Mouse (Mus musculus) liver (tissue): ENCODE data around the gene Slc35c2.
A peak's percentile ranks its signal among the peaks of the same experiment; 100 is the strongest.

Source experiments
- DNase-seq: peaks from one replicate; pipeline ENCODE4 v3.0.0-alpha.2; 2020; ENCODE audit warnings: mixed read lengths

The Slc35c2 gene

GRCm38 (mm10) chr2:165311577-165311976 lies 23.9 kb upstream of the Slc35c2 start:
- no peak for DNase-seq

- DNase-seq = no peak
These were observed 23.3 kb upstream of the Slc35c2 start for GRCm38 (mm10) chr2:165310818-165311425.

GRCm38 (mm10) chr2:165307801-165308200 lies 20.1 kb upstream of the Slc35c2 start:
- DNase-seq = no peak

- no peak for DNase-seq
These were observed 17.8 kb upstream of the Slc35c2 start for GRCm38 (mm10) chr2:165305438-165305837.

- DNase-seq = no peak
These were observed 17.1 kb upstream of the Slc35c2 start for GRCm38 (mm10) chr2:165304819-165305218.

- no peak for DNase-seq
These were observed 15.8 kb upstream of the Slc35c2 start for GRCm38 (mm10) chr2:165303354-165304012.

GRCm38 (mm10) chr2:165301409-165301808 lies 13.7 kb upstream of the Slc35c2 start:
- DNase-seq = no peak

GRCm38 (mm10) chr2:165300885-165301284 lies 13.2 kb upstream of the Slc35c2 start:
- no peak for DNase-seq

- no peak for DNase-seq
These were observed 12.8 kb upstream of the Slc35c2 start for GRCm38 (mm10) chr2:165300424-165300823.

GRCm38 (mm10) chr2:165297429-165297828 lies 9.8 kb upstream of the Slc35c2 start:
- no peak for DNase-seq

GRCm38 (mm10) chr2:165296571-165296970 lies 8.9 kb upstream of the Slc35c2 start:
- DNase-seq = no peak

GRCm38 (mm10) chr2:165288315-165289031 lies 804 bp upstream of the Slc35c2 start:
- no peak for DNase-seq

- DNase-seq = no peak
These were observed 1.1 kb downstream of the Slc35c2 start for GRCm38 (mm10) chr2:165286361-165287201.

- DNase-seq = peak; percentile 40
These were observed 2.0 kb downstream of the Slc35c2 start for GRCm38 (mm10) chr2:165285621-165286020.

- DNase-seq = no peak
These were observed 2.6 kb downstream of the Slc35c2 start for GRCm38 (mm10) chr2:165285034-165285433.

- DNase-seq = no peak
These were observed 3.3 kb downstream of the Slc35c2 start for GRCm38 (mm10) chr2:165284377-165284776.

GRCm38 (mm10) chr2:165283644-165284043 lies 4.0 kb downstream of the Slc35c2 start:
- no peak for DNase-seq

- DNase-seq = no peak
These were observed 5.8 kb downstream of the Slc35c2 start for GRCm38 (mm10) chr2:165281779-165282311.

GRCm38 (mm10) chr2:165279351-165279750 lies 8.3 kb downstream of the Slc35c2 start:
- no peak for DNase-seq

- no peak for DNase-seq
These were observed 10.4 kb downstream of the Slc35c2 start for GRCm38 (mm10) chr2:165277188-165277740.

GRCm38 (mm10) chr2:165275824-165276223 lies 11.8 kb downstream of the Slc35c2 start:
- peak; percentile 50 for DNase-seq

- DNase-seq = no peak
These were observed 12.5 kb downstream of the Slc35c2 start for GRCm38 (mm10) chr2:165275124-165275640.
